Mouse (Mus musculus): Measurements from ENCODE around the gene Gm49405. TPM values are rescaled to one million over a fixed set of nuclear protein-coding genes. Genes with fewer than 3 reads are reported as not detected.

Gm49405 gene
- polyA plus RNA-seq, 1 experiment, result 0.05 TPM

GRCm38 (mm10) chr19:3994932-3995331 is 5.5 kb upstream of the Gm49405 start:
- H3K4me1 ChIP-seq (ENCODE audit: control insufficient read depth), result peaks cover 10% of the 10 kb centered on the region
- TF ChIP-seq TAL1 (IDR thresholded peaks at IDR 0.05; ENCODE audit: low read length) (no peak), GATA1 (IDR thresholded peaks at IDR 0.05; ENCODE audit: low read length) (no peak)

GRCm38 (mm10) chr19:3995505-3995904 is 4.9 kb upstream of the Gm49405 start:
- H3K4me1 ChIP-seq (ENCODE audit: control insufficient read depth), result peaks cover 13% of the 10 kb centered on the region
- H3K9me3 ChIP-seq (ENCODE audit: control insufficient read depth, low read length), result no peaks in the 10 kb centered on the region
- H3K36me3 ChIP-seq (ENCODE audit: control insufficient read depth), result no peaks in the 10 kb centered on the region
- H3K27me3 ChIP-seq (ENCODE audit: control insufficient read depth), result peaks cover 4% of the 10 kb centered on the region; the same call in 1 of the 2 replicates
- no peak for TF ChIP-seq TAL1 (IDR thresholded peaks at IDR 0.05; ENCODE audit: low read length)
- TF ChIP-seq GATA1 (IDR thresholded peaks at IDR 0.05; ENCODE audit: low read length), result no peak
- H3K4me3 ChIP-seq (replicated peaks), result no peak overlapping the region

More at GRCm38 (mm10) chr19:3994932-3995331, 5.5 kb upstream of the Gm49405 start:
- peaks cover 4% of the 10 kb centered on the region; the same call in 1 of the 2 replicates for H3K27me3 ChIP-seq (ENCODE audit: control insufficient read depth)
- H3K9me3 ChIP-seq (ENCODE audit: control insufficient read depth, low read length), result no peaks in the 10 kb centered on the region
- no peaks in the 10 kb centered on the region for H3K36me3 ChIP-seq (ENCODE audit: control insufficient read depth)
- H3K4me3 ChIP-seq (replicated peaks), result no peak overlapping the region

GRCm38 (mm10) chr19:3996106-3996505 is 4.3 kb upstream of the Gm49405 start:
- H3K9me3 ChIP-seq (ENCODE audit: control insufficient read depth, low read length), result no peaks in the 10 kb centered on the region
- no peaks in the 10 kb centered on the region for H3K36me3 ChIP-seq (ENCODE audit: control insufficient read depth)
- TF ChIP-seq GATA1 (IDR thresholded peaks at IDR 0.05; ENCODE audit: low read length) (no peak), TAL1 (IDR thresholded peaks at IDR 0.05; ENCODE audit: low read length) (no peak)
- no peak overlapping the region for H3K4me3 ChIP-seq (replicated peaks)
- peaks cover 4% of the 10 kb centered on the region; the same call in 1 of the 2 replicates for H3K27me3 ChIP-seq (ENCODE audit: control insufficient read depth)
- peaks cover 19% of the 10 kb centered on the region for H3K4me1 ChIP-seq (ENCODE audit: control insufficient read depth)

- no peaks in the 10 kb centered on the region for H3K9me3 ChIP-seq (ENCODE audit: control insufficient read depth, low read length)
- no peaks in the 10 kb centered on the region for H3K36me3 ChIP-seq (ENCODE audit: control insufficient read depth)
- no peak for TF ChIP-seq GATA1 (IDR thresholded peaks at IDR 0.05; ENCODE audit: low read length)
- no peak overlapping the region for H3K4me3 ChIP-seq (replicated peaks)
- H3K4me1 ChIP-seq (ENCODE audit: control insufficient read depth), result peaks cover 26% of the 10 kb centered on the region
- H3K27me3 ChIP-seq (ENCODE audit: control insufficient read depth), result peaks cover 4% of the 10 kb centered on the region; the same call in 1 of the 2 replicates
Observed at GRCm38 (mm10) chr19:3996747-3997146, 3.7 kb upstream of the Gm49405 start.

- no peak overlapping the region for H3K4me3 ChIP-seq (replicated peaks)
- peaks cover 4% of the 10 kb centered on the region; the same call in 1 of the 2 replicates for H3K27me3 ChIP-seq (ENCODE audit: control insufficient read depth)
- no peaks in the 10 kb centered on the region for H3K36me3 ChIP-seq (ENCODE audit: control insufficient read depth)
- no peak for TF ChIP-seq TAL1 (IDR thresholded peaks at IDR 0.05; ENCODE audit: low read length)
- no peak for TF ChIP-seq GATA1 (IDR thresholded peaks at IDR 0.05; ENCODE audit: low read length)
- peaks cover 28% of the 10 kb centered on the region for H3K4me1 ChIP-seq (ENCODE audit: control insufficient read depth)
- H3K9me3 ChIP-seq (ENCODE audit: control insufficient read depth, low read length), result no peaks in the 10 kb centered on the region
Observed at GRCm38 (mm10) chr19:3997231-3997630, 3.2 kb upstream of the Gm49405 start.

GRCm38 (mm10) chr19:3998335-3998734 is 2.1 kb upstream of the Gm49405 start:
- Histone ChIP-seq H3K4me1 (ENCODE audit: control insufficient read depth) (peaks cover 30% of the 10 kb centered on the region), H3K27me3 (ENCODE audit: control insufficient read depth) (no peaks in the 10 kb centered on the region; the same call in 1 of the 2 replicates), H3K4me3 (replicated peaks) (no peak overlapping the region), H3K9me3 (ENCODE audit: control insufficient read depth, low read length) (no peaks in the 10 kb centered on the region), H3K36me3 (ENCODE audit: control insufficient read depth) (no peaks in the 10 kb centered on the region)
- no peak for TF ChIP-seq TAL1 (IDR thresholded peaks at IDR 0.05; ENCODE audit: low read length)
- no peak for TF ChIP-seq GATA1 (IDR thresholded peaks at IDR 0.05; ENCODE audit: low read length)

- Histone ChIP-seq H3K4me3 (replicated peaks) (peak overlapping the region; percentile 83), H3K27me3 (ENCODE audit: control insufficient read depth) (no peaks in the 10 kb centered on the region; the same call in 1 of the 2 replicates), H3K4me1 (ENCODE audit: control insufficient read depth) (peaks cover 30% of the 10 kb centered on the region), H3K9me3 (ENCODE audit: control insufficient read depth, low read length) (no peaks in the 10 kb centered on the region), H3K36me3 (ENCODE audit: control insufficient read depth) (peaks cover 2% of the 10 kb centered on the region)
- no peak for TF ChIP-seq GATA1 (IDR thresholded peaks at IDR 0.05; ENCODE audit: low read length)
- TF ChIP-seq TAL1 (IDR thresholded peaks at IDR 0.05; ENCODE audit: low read length), result no peak
Observed at GRCm38 (mm10) chr19:3999121-3999730, 1.2 kb upstream of the Gm49405 start.

GRCm38 (mm10) chr19:4000949-4001525 is 611 bp downstream of the Gm49405 start:
- TF ChIP-seq TAL1 (IDR thresholded peaks at IDR 0.05; ENCODE audit: low read length), result no peak
- no peak for TF ChIP-seq GATA1 (IDR thresholded peaks at IDR 0.05; ENCODE audit: low read length)
- Histone ChIP-seq H3K27me3 (ENCODE audit: control insufficient read depth) (no peaks in the 10 kb centered on the region; the same call in 1 of the 2 replicates), H3K9me3 (ENCODE audit: control insufficient read depth, low read length) (no peaks in the 10 kb centered on the region), H3K36me3 (ENCODE audit: control insufficient read depth) (peaks cover 14% of the 10 kb centered on the region), H3K4me3 (replicated peaks) (peak overlapping the region; percentile 83), H3K4me1 (ENCODE audit: control insufficient read depth) (peaks cover 30% of the 10 kb centered on the region)

- peaks cover 22% of the 10 kb centered on the region for H3K36me3 ChIP-seq (ENCODE audit: control insufficient read depth)
Observed at GRCm38 (mm10) chr19:4001752-4002151, 1.3 kb downstream of the Gm49405 start.

More at GRCm38 (mm10) chr19:4001752-4002151, 1.3 kb downstream of the Gm49405 start:
- H3K4me3 ChIP-seq (replicated peaks), result no peak overlapping the region
- TF ChIP-seq TAL1 (IDR thresholded peaks at IDR 0.05; ENCODE audit: low read length) (no peak), GATA1 (IDR thresholded peaks at IDR 0.05; ENCODE audit: low read length) (no peak)
- no peaks in the 10 kb centered on the region for H3K9me3 ChIP-seq (ENCODE audit: control insufficient read depth, low read length)
- H3K4me1 ChIP-seq (ENCODE audit: control insufficient read depth), result peaks cover 30% of the 10 kb centered on the region
- no peaks in the 10 kb centered on the region for H3K27me3 ChIP-seq (ENCODE audit: control insufficient read depth)
